Mouse (Mus musculus): ENCODE measurements around the gene Tbc1d22a.

The Tbc1d22a gene

GRCm38 (mm10) chr15:86335781-86336180, 121.5 kb downstream of the Tbc1d22a start:
- no peak for DNase-seq (ENCODE audit: low spot score)

GRCm38 (mm10) chr15:86337726-86338125, 123.5 kb downstream of the Tbc1d22a start:
- DNase-seq (ENCODE audit: low spot score): no peak

GRCm38 (mm10) chr15:86339736-86340135, 125.5 kb downstream of the Tbc1d22a start:
- no peak for DNase-seq (ENCODE audit: low spot score)

GRCm38 (mm10) chr15:86340766-86341165, 126.5 kb downstream of the Tbc1d22a start:
- no peak for DNase-seq (ENCODE audit: low spot score)

- no peak for DNase-seq (ENCODE audit: low spot score)
Measured at GRCm38 (mm10) chr15:86342637-86343375, 128.5 kb downstream of the Tbc1d22a start.

GRCm38 (mm10) chr15:86344906-86345331, 130.7 kb downstream of the Tbc1d22a start:
- DNase-seq (ENCODE audit: low spot score): no peak

- no peak for DNase-seq (ENCODE audit: low spot score)
Measured at GRCm38 (mm10) chr15:86345907-86346306, 131.6 kb downstream of the Tbc1d22a start.

- no peak for DNase-seq (ENCODE audit: low spot score)
Measured at GRCm38 (mm10) chr15:86346606-86347005, 132.3 kb downstream of the Tbc1d22a start.

- no peak for DNase-seq (ENCODE audit: low spot score)
Measured at GRCm38 (mm10) chr15:86354932-86355331, 140.7 kb downstream of the Tbc1d22a start.

GRCm38 (mm10) chr15:86355857-86356256, 141.6 kb downstream of the Tbc1d22a start:
- DNase-seq (ENCODE audit: low spot score): no peak

- no peak for DNase-seq (ENCODE audit: low spot score)
Measured at GRCm38 (mm10) chr15:86360376-86360775, 146.1 kb downstream of the Tbc1d22a start.

GRCm38 (mm10) chr15:86362306-86363150, 148.3 kb downstream of the Tbc1d22a start:
- DNase-seq (ENCODE audit: low spot score): no peak

- DNase-seq (ENCODE audit: low spot score): no peak
Measured at GRCm38 (mm10) chr15:86363841-86364295, 149.6 kb downstream of the Tbc1d22a start.

- DNase-seq (ENCODE audit: low spot score): no peak
Measured at GRCm38 (mm10) chr15:86364948-86365658, 150.8 kb downstream of the Tbc1d22a start.

- DNase-seq (ENCODE audit: low spot score): no peak
Measured at GRCm38 (mm10) chr15:86366726-86367125, 152.5 kb downstream of the Tbc1d22a start.

- no peak for DNase-seq (ENCODE audit: low spot score)
Measured at GRCm38 (mm10) chr15:86367247-86367646, 153.0 kb downstream of the Tbc1d22a start.

- no peak for DNase-seq (ENCODE audit: low spot score)
Measured at GRCm38 (mm10) chr15:86370846-86371245, 156.6 kb downstream of the Tbc1d22a start.

GRCm38 (mm10) chr15:86375262-86375661, 161.0 kb downstream of the Tbc1d22a start:
- no peak for DNase-seq (ENCODE audit: low spot score)

- no peak for DNase-seq (ENCODE audit: low spot score)
Measured at GRCm38 (mm10) chr15:86375860-86376394, 161.7 kb downstream of the Tbc1d22a start.

GRCm38 (mm10) chr15:86383278-86383677, 169.0 kb downstream of the Tbc1d22a start:
- DNase-seq (ENCODE audit: low spot score): no peak

GRCm38 (mm10) chr15:86385436-86385835, 171.2 kb downstream of the Tbc1d22a start:
- DNase-seq (ENCODE audit: low spot score): no peak

GRCm38 (mm10) chr15:86386325-86386724, 172.1 kb downstream of the Tbc1d22a start:
- DNase-seq (ENCODE audit: low spot score): no peak
